Mouse (Mus musculus): ENCODE measurements around the gene Ccdc169.

GRCm38 (mm10) chr3:55222502-55222901 is 85.4 kb downstream of the Ccdc169 start:
- TF ChIP-seq CTCF (IDR thresholded peaks at IDR 0.05) (peak; percentile 44; the same call in 1 of the 2 replicates), EP300 (IDR thresholded peaks at IDR 0.05) (no peak)

Measured in lung, postnatal 0 days (tissue).